Mouse (Mus musculus) natural killer cell, adult 2 months (primary cell): ENCODE measurements around the gene Mcrip2.

Experiments
- DNase-seq, 2 experiments: peaks; one replicate each; pipeline ENCODE4 v3.0.0; 2022; ENCODE audit warnings: low spot score in 2 of 2

Gene Mcrip2

DNA sequence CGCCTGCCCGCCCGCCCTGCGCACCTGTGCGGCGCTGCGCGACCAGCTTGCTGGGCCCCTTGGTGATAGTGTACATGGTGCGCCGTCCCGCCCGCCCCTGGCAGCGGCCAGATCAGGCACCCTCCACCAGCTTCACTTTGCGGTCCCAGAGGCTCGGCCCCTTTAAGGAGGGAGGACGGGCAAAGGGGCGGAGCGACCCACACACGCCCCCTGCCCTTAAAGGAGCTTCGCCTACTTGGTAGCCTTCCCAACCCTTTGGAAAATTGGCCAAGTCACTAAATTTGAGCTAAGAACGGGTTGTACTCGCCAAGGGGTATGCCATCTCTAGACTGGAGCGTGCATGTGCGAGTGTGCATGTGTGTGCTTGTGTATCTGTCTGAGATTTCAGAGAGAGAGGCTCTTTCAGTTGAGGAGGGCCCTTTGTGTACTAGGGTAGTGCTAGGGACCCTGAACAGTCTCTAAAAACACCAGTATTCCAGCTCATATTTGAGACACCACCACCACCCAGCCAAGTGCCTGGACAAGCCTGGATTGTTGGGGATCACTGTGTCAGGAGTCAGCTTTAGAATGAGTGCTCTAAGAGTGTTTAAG is at the start of gene Mcrip2:
Mcrip2 (minus strand) TSS at position 164 of the 591 bp plus-strand sequence.
- DNase-seq: peak in 1 of 2 experiments; percentile 32

DNA sequence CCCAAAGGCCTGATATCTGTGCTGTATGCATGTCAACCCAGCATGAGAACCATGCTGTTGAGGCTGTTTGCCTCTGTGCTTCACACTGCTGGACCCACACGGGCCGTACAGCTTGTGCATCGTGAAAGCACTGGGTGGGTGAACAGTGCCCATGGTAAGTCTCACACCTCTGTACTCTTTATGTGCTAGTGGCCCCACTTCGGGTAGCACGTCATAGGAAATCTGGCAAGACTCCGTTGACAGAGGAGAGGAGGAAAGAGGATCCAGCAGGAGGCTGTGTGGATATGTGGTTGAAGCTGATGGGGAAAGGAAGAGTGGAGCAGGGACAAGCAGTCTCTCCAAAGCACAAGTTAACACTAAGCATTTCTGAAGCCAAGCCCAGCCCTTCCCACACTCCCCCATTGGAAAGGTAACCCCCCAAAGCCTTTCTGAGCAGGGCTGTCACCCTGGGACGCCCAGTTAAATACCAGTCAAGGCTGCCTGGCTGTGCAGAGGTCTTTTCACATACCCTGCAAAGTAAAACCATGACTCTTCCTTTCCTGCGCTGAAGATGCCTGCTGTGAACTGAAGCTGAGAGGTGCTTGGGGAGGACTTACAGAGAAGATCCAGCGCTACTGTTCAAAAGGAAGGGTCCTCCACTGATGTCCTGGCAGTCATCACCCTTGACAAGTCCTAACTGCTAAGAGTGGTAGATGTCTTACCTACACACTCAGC is 49.6 kb upstream of the Mcrip2 start:
- no peak for DNase-seq

DNA sequence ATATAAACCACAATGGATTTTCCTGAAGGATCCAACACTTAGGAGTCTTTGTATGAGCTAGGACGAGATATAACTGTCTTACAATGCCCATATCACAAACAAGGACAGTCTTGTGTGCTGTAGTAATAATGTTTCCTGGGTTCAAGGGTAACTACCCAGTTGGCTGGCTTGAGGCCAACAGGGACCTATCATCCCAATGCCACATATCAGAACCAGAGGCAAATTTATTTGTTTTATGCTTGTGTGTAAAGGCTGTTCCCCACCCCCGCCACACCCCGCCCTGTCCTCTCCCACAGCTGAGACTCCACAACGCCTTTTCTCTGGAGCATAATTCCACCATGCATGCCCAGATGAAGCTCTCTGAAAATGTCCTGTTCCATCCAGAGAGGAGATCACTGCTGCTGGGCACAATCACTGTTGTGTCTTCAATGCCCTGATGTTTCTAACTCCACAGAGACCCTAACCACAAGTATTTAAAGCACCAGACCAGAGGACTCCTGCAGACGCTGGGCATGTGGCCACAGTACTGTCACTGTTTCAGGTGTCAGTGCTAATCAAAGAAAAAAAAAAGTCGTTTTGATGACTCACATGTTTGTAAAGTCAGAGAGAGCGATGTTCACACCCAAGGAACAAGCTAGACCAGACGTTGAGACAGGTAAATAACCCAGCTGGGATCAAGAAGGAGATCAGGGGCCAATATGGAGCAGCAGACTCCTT is 48.5 kb upstream of the Mcrip2 start:
- DNase-seq: no peak

DNA sequence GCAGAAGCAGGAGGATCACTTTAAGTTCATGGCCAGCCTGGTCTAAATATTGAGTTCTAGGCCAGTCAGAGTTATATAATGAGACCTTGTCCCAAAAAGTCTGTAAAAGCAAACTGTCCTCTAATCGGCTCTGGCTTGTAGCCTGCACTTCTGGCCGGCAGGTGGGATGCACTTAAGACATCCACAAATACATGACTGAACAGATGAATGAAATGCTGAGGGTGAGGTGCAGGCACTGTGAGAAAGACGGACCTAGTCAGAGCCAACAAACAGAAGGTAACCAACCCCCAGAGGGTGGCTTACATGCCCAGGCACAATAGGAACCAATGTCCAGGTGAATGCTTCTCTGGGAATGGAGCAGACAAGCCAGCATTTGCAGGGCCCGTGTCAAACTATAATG is 45.7 kb upstream of the Mcrip2 start:
- DNase-seq: no peak

DNA sequence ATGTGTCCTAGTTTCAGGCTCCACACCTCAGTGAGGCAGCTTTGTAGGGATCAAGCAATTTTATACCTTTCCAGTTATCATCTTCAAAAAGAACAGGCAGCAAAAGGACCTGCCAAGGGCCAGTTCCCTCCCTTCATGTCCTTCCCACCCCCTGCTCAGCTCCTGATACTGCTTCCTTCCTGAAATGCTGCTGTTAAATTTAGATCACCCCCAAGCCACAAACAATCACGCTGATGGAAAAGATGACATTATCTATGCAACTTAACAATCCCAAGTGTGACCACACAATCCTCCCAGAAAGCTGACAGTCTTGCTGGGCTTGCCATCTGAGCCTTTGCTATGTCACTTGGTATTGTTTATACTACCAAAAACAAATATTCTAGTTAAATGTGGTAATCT is 45.3 kb upstream of the Mcrip2 start:
- DNase-seq: no peak

DNA sequence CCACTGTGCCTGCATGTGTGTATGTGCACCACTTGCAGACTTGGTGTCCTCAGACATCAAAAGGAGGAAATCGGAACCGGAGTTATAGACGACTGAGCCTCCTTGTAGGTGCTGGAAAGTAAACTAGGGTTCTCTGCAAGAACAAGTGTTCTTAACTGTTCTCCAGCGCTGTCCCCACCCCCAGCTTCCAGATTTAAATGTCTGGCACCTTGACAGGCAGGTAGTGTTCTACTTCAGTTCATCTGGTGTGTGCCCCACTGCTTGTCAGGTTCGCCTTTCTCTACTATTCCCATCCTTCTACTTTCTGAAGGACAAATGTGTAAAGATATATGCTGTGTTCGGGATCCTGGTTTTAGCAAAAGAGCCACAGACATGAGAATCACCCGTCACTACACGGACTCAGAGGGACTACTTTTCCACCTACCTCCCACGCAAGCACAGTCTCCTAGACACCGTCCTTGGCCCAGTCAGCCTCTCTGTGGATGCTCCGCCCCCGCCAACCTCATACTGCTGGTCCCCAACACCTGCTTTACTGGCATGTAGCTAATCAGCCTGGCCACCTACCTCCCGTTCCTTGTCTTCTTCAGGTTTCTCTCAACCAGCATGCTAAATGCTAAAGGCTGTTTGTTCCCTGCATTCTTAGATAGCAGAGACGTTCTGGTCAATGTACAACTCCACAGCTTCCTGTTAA is 44.8 kb upstream of the Mcrip2 start:
- no peak for DNase-seq

- no peak for DNase-seq
Measured at GRCm38 (mm10) chr17:25911816-25912215, 43.3 kb upstream of the Mcrip2 start.

- no peak for DNase-seq
Measured at GRCm38 (mm10) chr17:25907640-25908039, 39.1 kb upstream of the Mcrip2 start.

GRCm38 (mm10) chr17:25903061-25903460 is 34.5 kb upstream of the Mcrip2 start:
- DNase-seq: no peak

DNA sequence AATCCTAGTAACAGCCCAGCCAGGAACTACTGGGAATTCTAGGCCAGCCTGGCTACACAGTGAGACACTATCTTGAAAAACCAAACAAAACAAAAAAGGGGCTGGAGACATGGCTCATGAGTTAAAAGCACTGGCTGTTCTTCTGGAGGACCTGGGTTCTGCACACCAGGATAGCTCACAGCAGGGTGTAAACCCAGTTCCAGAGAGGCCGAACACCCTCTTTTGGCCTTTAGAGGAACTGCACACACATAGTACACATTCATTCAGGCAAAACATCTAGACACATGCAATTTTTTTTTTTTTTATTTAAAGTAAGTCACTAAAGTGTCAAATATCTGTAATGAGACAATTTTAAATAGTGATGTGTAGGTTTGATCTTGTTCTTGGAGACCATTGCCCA is 31.6 kb upstream of the Mcrip2 start:
- no peak for DNase-seq

GRCm38 (mm10) chr17:25895891-25896290 is 27.3 kb upstream of the Mcrip2 start:
- no peak for DNase-seq

DNA sequence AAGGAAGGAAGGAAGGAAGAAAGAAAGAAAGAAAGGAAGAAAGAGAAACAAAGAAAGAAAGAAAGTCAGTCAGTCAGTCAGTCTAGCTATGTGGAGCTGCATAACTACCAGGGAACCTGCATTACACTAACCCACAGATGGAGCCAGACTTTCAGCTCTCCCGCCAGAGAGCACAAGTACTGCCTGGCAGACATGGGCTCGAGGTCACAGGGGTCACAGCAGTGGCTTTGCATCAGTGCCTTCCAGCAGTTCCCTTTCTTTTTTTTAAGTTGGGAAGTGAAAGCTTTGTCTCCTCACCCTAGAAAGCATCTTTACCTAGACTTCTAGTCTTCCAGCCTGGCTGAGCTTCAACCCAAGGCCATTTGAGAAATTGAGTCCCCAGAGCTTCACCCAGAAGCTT is 26.9 kb upstream of the Mcrip2 start:
- DNase-seq: no peak

- DNase-seq: peak; percentile 43 to 69
Measured at GRCm38 (mm10) chr17:25893975-25894617, 25.5 kb upstream of the Mcrip2 start.

- DNase-seq: no peak
Measured at GRCm38 (mm10) chr17:25888837-25889236, 20.3 kb upstream of the Mcrip2 start.

DNA sequence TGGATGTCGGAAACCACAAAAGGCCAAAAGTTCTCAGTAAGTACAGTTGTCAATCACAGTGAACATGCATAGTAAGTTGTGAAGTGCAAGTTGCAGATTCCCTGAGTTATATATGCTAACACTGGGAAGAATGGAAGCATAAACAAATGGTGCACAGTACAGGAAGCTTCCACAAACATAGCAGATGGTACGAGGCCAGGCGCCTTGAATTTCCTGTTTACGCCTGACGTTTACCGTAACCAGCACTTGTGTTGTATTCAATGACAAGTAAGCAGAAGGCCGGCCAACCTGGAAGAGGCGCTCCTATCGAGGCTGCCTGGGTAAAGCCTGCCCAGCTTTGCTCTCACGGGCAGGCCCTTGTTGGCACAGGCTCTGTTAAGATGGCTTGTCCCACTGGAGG is 18.9 kb upstream of the Mcrip2 start:
- DNase-seq: no peak

DNA sequence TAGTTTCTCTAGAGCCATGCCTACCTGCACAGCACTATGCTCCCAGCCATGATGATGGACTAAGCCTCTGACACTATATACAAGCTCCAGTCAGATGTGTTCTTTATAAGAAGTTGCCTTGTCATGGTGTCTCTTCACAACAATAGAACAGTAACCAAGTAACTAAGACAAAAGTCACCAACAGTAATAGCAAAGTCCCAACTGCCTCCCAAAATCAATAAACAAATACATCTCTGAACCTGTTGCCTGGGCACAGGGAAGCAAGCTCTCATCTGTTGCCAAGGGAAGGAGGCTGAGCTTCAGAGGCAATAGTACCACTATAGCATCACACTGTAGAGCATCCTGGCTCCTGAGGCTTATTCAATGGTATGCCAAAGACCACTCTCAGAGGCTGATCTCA is 18.2 kb upstream of the Mcrip2 start:
- no peak for DNase-seq

DNA sequence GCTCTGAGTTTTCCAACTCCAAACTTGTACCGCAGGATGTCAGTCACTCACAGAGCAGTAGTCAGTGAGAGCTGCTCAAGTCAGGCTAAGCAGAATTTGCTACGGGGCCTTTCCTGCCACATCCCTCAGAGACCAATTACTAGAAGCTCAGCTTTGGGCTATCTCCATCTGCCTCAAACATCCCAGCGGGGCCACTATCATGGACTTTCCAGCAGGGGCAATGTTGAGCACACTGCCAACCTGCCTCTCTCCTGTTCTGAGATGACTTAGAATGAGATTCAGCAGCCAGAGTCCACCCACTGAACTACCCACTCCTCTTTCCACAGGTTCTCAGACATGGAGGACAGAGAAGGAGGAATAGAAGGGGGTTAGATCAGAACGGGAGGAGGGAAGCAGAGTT is 17.1 kb upstream of the Mcrip2 start:
- no peak for DNase-seq

- no peak for DNase-seq
Measured at GRCm38 (mm10) chr17:25883824-25884223, 15.3 kb upstream of the Mcrip2 start.

GRCm38 (mm10) chr17:25883268-25883667 is 14.7 kb upstream of the Mcrip2 start:
- DNase-seq: no peak

GRCm38 (mm10) chr17:25882306-25882705 is 13.7 kb upstream of the Mcrip2 start:
- no peak for DNase-seq

- DNase-seq: no peak
Measured at GRCm38 (mm10) chr17:25881691-25882090, 13.1 kb upstream of the Mcrip2 start.
